Mouse (Mus musculus): ENCODE data around the gene Ccr3. TPM values are rescaled to one million over a fixed set of nuclear protein-coding genes. Genes with fewer than 3 reads are reported as not detected.
"Not testable (repeated sequence)": the region's sequence is repeated elsewhere in the genome, so short reads cannot be mapped to it uniquely, and the experiment has no call there.

Gene Ccr3
- polyA plus RNA-seq, 1 experiment, result 0.05 TPM

GRCm38 (mm10) chr9:124040932-124041331 is 19.2 kb downstream of the Ccr3 start:
- no peaks in the 10 kb centered on the region for H3K4me1 ChIP-seq (ENCODE audit: control insufficient read depth, insufficient read depth, low read length)
- TF ChIP-seq CTCF (IDR thresholded peaks at IDR 0.05; ENCODE audit: control insufficient read depth, insufficient read depth, insufficient replicate concordance, low read depth, low read length) (no peak), POLR2A (IDR thresholded peaks at IDR 0.05; ENCODE audit: control insufficient read depth, low read depth, low read length) (no peak)

GRCm38 (mm10) chr9:124053532-124053931 is 31.8 kb downstream of the Ccr3 start:
- no peaks in the 10 kb centered on the region for H3K27me3 ChIP-seq (ENCODE audit: control insufficient read depth, insufficient read depth, low read length)
- H3K27ac ChIP-seq (ENCODE audit: control insufficient read depth, insufficient read depth, low read depth, low read length), result no peak overlapping the region
- no peaks in the 10 kb centered on the region for H3K36me3 ChIP-seq (ENCODE audit: control insufficient read depth, insufficient read depth, low read length)
- no peaks in the 10 kb centered on the region for H3K4me1 ChIP-seq (ENCODE audit: control insufficient read depth, insufficient read depth, low read length)
- H3K4me3 ChIP-seq (ENCODE audit: control insufficient read depth, low read depth, low read length), result no peak overlapping the region
- TF ChIP-seq CTCF (IDR thresholded peaks at IDR 0.05; ENCODE audit: control insufficient read depth, insufficient read depth, insufficient replicate concordance, low read depth, low read length) (no peak), POLR2A (IDR thresholded peaks at IDR 0.05; ENCODE audit: control insufficient read depth, low read depth, low read length) (no peak)

More at GRCm38 (mm10) chr9:124040932-124041331, 19.2 kb downstream of the Ccr3 start:
- Histone ChIP-seq H3K27me3 (ENCODE audit: control insufficient read depth, insufficient read depth, low read length) (no peaks in the 10 kb centered on the region), H3K27ac (ENCODE audit: control insufficient read depth, insufficient read depth, low read depth, low read length) (no peak overlapping the region), H3K36me3 (ENCODE audit: control insufficient read depth, insufficient read depth, low read length) (no peaks in the 10 kb centered on the region), H3K4me3 (ENCODE audit: control insufficient read depth, low read depth, low read length) (no peak overlapping the region)

- H3K27me3 ChIP-seq (ENCODE audit: control insufficient read depth, insufficient read depth, low read length), result no peaks in the 10 kb centered on the region
- no peak overlapping the region for H3K4me3 ChIP-seq (ENCODE audit: control insufficient read depth, low read depth, low read length)
- TF ChIP-seq CTCF (IDR thresholded peaks at IDR 0.05; ENCODE audit: control insufficient read depth, insufficient read depth, insufficient replicate concordance, low read depth, low read length) (no peak), POLR2A (IDR thresholded peaks at IDR 0.05; ENCODE audit: control insufficient read depth, low read depth, low read length) (no peak)
- no peak overlapping the region for H3K27ac ChIP-seq (ENCODE audit: control insufficient read depth, insufficient read depth, low read depth, low read length)
- H3K36me3 ChIP-seq (ENCODE audit: control insufficient read depth, insufficient read depth, low read length), result no peaks in the 10 kb centered on the region
- H3K4me1 ChIP-seq (ENCODE audit: control insufficient read depth, insufficient read depth, low read length), result no peaks in the 10 kb centered on the region
Observed at GRCm38 (mm10) chr9:124056158-124056709, 34.5 kb downstream of the Ccr3 start.

GRCm38 (mm10) chr9:124059660-124060352 is 38.0 kb downstream of the Ccr3 start:
- H3K27ac ChIP-seq (ENCODE audit: control insufficient read depth, insufficient read depth, low read depth, low read length), result no peak overlapping the region
- no peaks in the 10 kb centered on the region for H3K36me3 ChIP-seq (ENCODE audit: control insufficient read depth, insufficient read depth, low read length)
- TF ChIP-seq POLR2A (IDR thresholded peaks at IDR 0.05; ENCODE audit: control insufficient read depth, low read depth, low read length), result no peak
- TF ChIP-seq CTCF (IDR thresholded peaks at IDR 0.05; ENCODE audit: control insufficient read depth, insufficient read depth, insufficient replicate concordance, low read depth, low read length), result no peak
- H3K27me3 ChIP-seq (ENCODE audit: control insufficient read depth, insufficient read depth, low read length), result no peaks in the 10 kb centered on the region
- H3K4me1 ChIP-seq (ENCODE audit: control insufficient read depth, insufficient read depth, low read length), result no peaks in the 10 kb centered on the region
- no peak overlapping the region for H3K4me3 ChIP-seq (ENCODE audit: control insufficient read depth, low read depth, low read length)

GRCm38 (mm10) chr9:124061474-124062432 is 40.0 kb downstream of the Ccr3 start:
- H3K27me3 ChIP-seq (ENCODE audit: control insufficient read depth, insufficient read depth, low read length); H3K4me1 ChIP-seq (ENCODE audit: control insufficient read depth, insufficient read depth, low read length); H3K36me3 ChIP-seq (ENCODE audit: control insufficient read depth, insufficient read depth, low read length); H3K4me3 ChIP-seq (ENCODE audit: control insufficient read depth, low read depth, low read length); H3K27ac ChIP-seq (ENCODE audit: control insufficient read depth, insufficient read depth, low read depth, low read length): not testable (repeated sequence)

- Histone ChIP-seq H3K4me3 (ENCODE audit: control insufficient read depth, low read depth, low read length) (no peak overlapping the region), H3K4me1 (ENCODE audit: control insufficient read depth, insufficient read depth, low read length) (no peaks in the 10 kb centered on the region), H3K27ac (ENCODE audit: control insufficient read depth, insufficient read depth, low read depth, low read length) (no peak overlapping the region), H3K36me3 (ENCODE audit: control insufficient read depth, insufficient read depth, low read length) (no peaks in the 10 kb centered on the region), H3K27me3 (ENCODE audit: control insufficient read depth, insufficient read depth, low read length) (no peaks in the 10 kb centered on the region)
- TF ChIP-seq CTCF (IDR thresholded peaks at IDR 0.05; ENCODE audit: control insufficient read depth, insufficient read depth, insufficient replicate concordance, low read depth, low read length) (no peak), POLR2A (IDR thresholded peaks at IDR 0.05; ENCODE audit: control insufficient read depth, low read depth, low read length) (no peak)
Observed at GRCm38 (mm10) chr9:124066572-124067103, 44.9 kb downstream of the Ccr3 start.

Measured in testis, adult 2 months (tissue).